Mouse (Mus musculus): ENCODE results near the gene Minar1. TPM values are rescaled to one million over a fixed set of nuclear protein-coding genes. Genes with fewer than 3 reads are reported as not detected.

Minar1 gene
- polyA plus RNA-seq (2017; shearing (Covaris generic)) = 0.12 TPM

DNA sequence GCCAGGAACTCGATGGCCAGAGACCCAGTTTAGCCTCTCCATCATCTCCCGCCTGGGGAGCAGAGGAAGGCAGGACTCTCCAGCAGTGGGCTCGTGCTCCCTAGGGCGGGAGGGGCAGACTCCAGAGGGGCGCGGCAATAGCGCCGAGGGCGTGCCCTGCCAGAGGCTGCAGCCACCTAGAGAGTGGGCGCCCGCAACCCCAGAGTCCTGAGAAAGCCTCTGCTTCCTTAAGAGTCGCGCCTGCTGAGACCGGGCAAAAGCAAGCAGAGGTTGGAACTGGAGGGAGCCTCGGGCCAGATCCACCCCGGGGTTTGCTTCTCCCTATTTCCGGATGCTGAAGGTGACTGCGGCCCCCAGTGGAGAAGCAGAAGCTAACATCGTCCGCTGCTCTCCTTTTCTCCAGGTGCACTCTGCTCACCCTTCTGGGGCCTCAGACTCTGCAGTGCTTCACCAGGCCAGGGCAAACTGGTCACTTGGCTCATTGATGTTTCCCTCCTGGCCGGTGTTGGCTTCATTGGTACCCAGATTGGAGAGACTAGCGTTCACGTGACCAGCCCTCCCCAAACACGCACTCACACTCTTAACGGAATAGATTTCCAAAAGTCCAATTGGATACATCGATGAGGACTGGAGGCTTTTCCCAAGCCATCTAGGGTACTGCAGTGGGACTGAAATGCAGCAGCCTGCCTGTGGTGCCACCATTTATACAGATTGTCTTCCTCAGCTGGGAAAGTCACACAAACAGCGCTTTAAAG is at the start of gene Minar1:
TSS of gene Minar1 (minus strand) at position 120 of the 755 bp plus-strand sequence.

Other genes with a start within 250 kb of the Minar1 start
- gene Tmed3, start 81.9 kb upstream of the Minar1 start, polyA plus RNA-seq (2017; shearing (Covaris generic)) = 23.4 TPM
- gene Ankrd34c, start 115.3 kb upstream of the Minar1 start, polyA plus RNA-seq (2017; shearing (Covaris generic)) = not detected